Mouse (Mus musculus): ENCODE measurements around the gene Gm12166.

Gene Gm12166

DNA sequence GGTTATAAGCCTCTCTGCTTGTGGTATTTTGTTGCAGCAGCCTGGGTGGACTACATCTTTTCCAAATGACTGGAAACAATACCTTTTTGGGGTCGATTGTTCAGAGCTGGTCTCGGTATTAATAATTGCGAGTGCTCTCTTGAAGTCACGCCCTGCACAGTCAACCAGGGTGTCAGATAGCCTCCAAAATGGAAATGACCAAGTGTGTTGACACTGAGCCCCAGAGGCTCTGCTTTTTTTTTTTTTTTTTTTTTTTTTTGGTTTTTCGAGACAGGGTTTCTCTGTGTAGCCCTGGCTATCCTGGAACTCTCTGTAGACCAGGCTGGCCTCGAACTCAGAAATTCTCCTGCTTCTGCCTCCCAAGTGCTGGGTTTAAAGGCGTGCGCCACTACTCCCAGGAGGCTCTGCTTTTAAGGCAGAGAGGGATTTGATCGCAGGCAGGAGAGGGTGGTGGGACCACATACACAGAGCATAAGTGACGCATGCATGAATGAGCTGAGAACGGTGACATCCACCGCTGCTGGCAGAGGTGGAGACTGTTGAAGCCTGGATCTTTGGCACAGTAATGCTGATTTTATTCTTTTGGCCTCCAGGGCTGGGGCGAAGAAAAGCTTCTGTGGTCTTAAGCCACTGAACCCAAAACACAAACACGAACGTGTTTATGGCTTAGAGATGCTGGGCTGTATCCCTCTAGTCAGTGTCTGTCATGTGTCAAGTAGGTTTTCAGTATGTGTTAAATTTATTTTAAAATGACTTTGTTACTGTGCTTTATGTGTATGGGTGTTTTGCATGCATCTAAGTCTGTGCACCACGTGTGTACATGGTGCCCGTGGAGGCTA lies 21.9 kb upstream of the Gm12166 start:
- DNase-seq (ENCODE audit: low spot score in 2 of 2), result no peak

GRCm38 (mm10) chr11:46073061-46073849 lies 21.1 kb upstream of the Gm12166 start:
- no peak for DNase-seq (ENCODE audit: low spot score in 2 of 2)

GRCm38 (mm10) chr11:46072466-46073060 lies 20.4 kb upstream of the Gm12166 start:
- DNase-seq (ENCODE audit: low spot score in 2 of 2), result no peak

DNA sequence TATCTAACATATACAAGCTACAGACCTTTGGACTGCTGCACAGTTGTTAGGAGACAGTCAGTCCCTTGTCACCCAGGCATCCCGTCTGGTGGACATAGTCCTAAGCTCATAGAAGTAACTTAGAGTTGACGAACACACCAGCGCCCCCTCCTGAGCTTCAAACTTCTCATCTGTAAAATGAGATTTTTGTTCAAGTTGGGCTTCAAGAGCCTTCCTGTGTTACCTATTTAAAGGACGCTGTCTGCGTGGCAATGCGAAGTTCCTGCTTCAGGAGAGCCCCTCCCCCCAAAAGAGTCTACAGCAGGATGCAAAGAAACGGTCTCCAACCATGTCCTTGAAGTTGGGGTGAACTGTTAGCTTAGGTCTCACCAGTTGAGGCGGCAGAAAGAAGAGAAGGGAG lies 18.7 kb upstream of the Gm12166 start:
- DNase-seq (ENCODE audit: low spot score in 2 of 2), result no peak

GRCm38 (mm10) chr11:46070161-46070560 lies 18.0 kb upstream of the Gm12166 start:
- DNase-seq (ENCODE audit: low spot score in 2 of 2), result no peak

- no peak for DNase-seq (ENCODE audit: low spot score in 2 of 2)
Measured at GRCm38 (mm10) chr11:46069408-46070003, 17.4 kb upstream of the Gm12166 start.

- no peak for DNase-seq (ENCODE audit: low spot score in 2 of 2)
Measured at GRCm38 (mm10) chr11:46068756-46069407, 16.8 kb upstream of the Gm12166 start.

GRCm38 (mm10) chr11:46067371-46068060 lies 15.4 kb upstream of the Gm12166 start:
- no peak for DNase-seq (ENCODE audit: low spot score in 2 of 2)

DNA sequence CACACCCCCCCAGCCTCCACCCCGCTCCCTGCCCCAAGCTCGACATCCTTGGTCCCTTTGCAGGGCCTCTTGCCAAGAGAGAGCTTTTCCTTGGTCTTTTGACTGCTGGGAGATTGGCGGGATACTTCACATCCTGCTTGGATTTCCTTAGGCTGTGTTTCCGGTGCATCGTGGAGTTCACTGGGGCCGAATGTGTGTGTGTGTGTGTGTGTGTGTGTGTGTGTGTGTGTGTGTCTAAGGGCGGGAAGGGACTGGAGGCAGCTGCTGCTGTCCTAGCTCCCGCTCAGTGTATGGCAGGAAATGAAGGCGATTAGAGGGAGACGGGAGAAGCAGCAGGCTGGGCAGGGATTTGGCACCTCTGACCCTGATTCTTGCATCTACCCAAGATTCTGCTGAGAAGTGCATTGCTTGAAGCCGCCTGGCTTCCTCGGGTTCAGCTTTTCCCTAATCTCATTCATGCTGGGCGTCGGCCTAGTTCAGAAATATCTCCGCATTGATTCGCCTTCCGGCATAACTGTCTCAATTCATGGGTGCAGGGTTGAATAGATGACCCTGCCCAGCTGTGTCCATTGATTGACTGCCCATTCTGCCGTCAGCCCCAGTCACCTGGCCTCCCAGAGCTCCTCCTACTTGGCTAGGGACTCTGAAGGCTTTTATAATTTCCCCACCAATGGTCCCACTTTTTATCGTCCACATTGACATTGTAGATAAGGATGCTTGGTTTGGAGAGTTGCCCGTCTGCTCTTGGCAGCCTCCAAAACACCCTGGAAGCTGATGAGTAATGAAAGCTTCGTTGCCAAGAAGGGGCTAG lies 13.3 kb upstream of the Gm12166 start:
- DNase-seq (ENCODE audit: low spot score in 2 of 2), result peak in 1 of 2 experiments; percentile 37

GRCm38 (mm10) chr11:46064767-46065166 lies 12.6 kb upstream of the Gm12166 start:
- no peak for DNase-seq (ENCODE audit: low spot score in 2 of 2)

DNA sequence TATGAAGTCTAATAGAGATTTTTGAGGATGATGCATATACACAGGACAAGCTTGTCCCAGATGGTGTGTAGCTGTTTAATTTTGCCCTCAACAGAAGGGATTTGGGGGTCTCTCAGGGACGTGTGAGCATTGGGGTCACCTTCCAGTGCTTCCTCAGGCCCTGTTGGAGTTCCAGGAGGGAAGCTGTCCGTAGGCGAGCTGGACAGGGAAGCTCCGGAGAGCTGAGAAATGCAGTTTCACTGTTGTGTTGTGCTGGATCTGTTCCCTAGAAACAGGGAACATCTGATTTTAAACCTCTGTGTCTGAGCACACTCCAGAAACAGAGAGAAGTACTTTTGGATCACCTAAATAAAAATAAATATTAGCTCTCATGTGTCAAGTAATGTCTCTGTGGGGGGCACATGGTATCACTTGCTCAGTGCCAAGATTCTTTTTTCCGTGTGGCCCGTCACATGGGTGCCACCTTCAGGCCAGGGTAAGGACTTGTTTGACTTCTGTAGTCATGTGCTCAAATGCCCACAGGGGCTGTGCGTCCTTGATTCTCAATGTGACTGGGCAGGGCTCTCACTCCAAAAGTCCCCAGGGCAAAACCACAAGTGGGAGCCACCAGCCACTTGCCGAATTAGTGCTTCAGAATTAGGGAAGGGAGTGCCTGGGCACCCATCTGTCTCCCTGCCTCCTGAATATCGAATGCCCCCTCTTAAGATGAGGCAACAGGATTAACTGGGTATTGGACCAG lies 11.0 kb upstream of the Gm12166 start:
- no peak for DNase-seq (ENCODE audit: low spot score in 2 of 2)

- no peak for DNase-seq (ENCODE audit: low spot score in 2 of 2)
Measured at GRCm38 (mm10) chr11:46062569-46062968, 10.4 kb upstream of the Gm12166 start.

DNA sequence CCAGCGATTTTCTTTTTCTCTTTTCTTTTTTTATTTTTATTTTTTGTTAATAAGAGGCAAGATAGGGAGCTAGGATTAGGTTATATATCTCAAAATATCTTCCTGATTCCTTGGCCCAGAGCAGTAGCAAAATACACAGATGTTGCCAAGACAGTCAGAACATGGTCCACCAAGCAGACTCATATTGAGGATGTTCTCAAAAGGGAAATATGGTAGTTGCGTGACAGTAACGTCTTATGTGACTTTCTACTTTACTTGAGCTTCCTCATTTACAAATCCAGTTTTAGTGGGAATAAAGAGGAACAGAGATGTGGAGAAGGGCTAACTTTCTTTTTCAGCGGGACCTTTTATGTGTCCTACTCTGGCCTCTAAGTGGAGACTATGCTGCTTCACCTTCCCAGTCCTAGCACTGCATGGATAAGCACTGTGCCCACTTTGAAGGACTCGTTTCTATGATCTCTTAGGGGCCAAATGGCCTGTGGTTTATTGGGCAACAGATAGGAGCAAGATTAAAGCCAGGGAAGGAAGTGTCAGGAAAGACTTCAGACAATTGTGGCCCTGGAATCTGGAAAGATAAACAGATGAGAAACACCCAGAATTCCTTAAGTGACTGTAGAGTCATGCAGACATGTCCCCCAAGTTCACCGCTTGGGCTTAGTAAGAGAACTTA lies 9.8 kb upstream of the Gm12166 start:
- DNase-seq (ENCODE audit: low spot score in 2 of 2), result no peak

DNA sequence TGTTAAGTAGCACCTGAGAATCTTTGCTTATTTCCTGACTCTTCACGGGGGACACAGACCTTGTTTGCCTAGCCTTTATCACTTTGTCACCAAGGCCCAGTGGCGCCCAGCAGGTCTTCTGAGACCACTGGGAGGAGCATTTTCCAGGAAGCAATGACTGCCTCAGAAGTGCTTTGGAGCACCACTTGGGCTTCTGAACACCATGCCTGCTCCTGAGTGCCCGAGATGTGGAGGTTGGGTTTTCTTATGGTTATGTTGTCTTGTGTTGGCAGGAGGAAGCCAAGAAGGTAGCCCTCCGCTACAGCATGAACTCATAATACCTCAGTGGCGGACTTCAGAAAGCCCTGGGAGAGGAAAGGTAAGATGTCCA lies 8.5 kb upstream of the Gm12166 start:
- no peak for DNase-seq (ENCODE audit: low spot score in 2 of 2)

GRCm38 (mm10) chr11:46059887-46060650 lies 7.9 kb upstream of the Gm12166 start:
- no peak for DNase-seq (ENCODE audit: low spot score in 2 of 2)

GRCm38 (mm10) chr11:46058916-46059315 lies 6.8 kb upstream of the Gm12166 start:
- DNase-seq (ENCODE audit: low spot score in 2 of 2), result no peak

- no peak for DNase-seq (ENCODE audit: low spot score in 2 of 2)
Measured at GRCm38 (mm10) chr11:46058011-46058410, 5.9 kb upstream of the Gm12166 start.

GRCm38 (mm10) chr11:46056770-46057411 lies 4.8 kb upstream of the Gm12166 start:
- no peak for DNase-seq (ENCODE audit: low spot score in 2 of 2)

Data from left cerebral cortex, adult 9 months (tissue).